Mouse (Mus musculus) MEL (cell line): ENCODE measurements around the gene Slc41a3.

Source experiments
- CTCF ChIP-seq, 3 experiments: IDR thresholded peaks in 2 of 3; conservative IDR thresholded peaks in 1 of 3; 2 replicates each; pipeline ENCODE4 v1.5.1; 2011 to 2012; ENCODE audit warnings: low read length in 3 of 3, low read depth in 2 of 3, mild to moderate bottlenecking in 2 of 3, improper control_type of control experiment in 1 of 3, inconsistent platforms in 1 of 3, mixed read lengths in 1 of 3, moderate library complexity in 1 of 3; ENCODE audit not compliant: control insufficient read depth in 1 of 3, insufficient read depth in 1 of 3, poor library complexity in 1 of 3, severe bottlenecking in 1 of 3
- ELF1 ChIP-seq: IDR thresholded peaks from 2 replicates; pipeline ENCODE4 v1.6.1; 2014; ENCODE audit warnings: low read depth, mild to moderate bottlenecking, inconsistent platforms, low read length, improper control_type of control experiment, moderate library complexity
- MAX ChIP-seq: IDR thresholded peaks from 2 replicates; pipeline ENCODE4 v1.6.1; 2011; ENCODE audit warnings: low read length, improper control_type of control experiment
- MAZ ChIP-seq: IDR thresholded peaks from 2 replicates; pipeline ENCODE4 v1.6.1; 2012; ENCODE audit warnings: low read depth, mild to moderate bottlenecking, inconsistent platforms, low read length, improper control_type of control experiment
- ZC3H11A ChIP-seq: IDR thresholded peaks from 2 replicates; pipeline ENCODE4 v1.6.1; 2012; ENCODE audit warnings: low read depth, mild to moderate bottlenecking, inconsistent platforms, low read length, improper control_type of control experiment

- no peak for TF ChIP-seq MAX
- TF ChIP-seq MAZ = no peak
- no peak for TF ChIP-seq ELF1
- TF ChIP-seq ZC3H11A = no peak
- no peak for TF ChIP-seq CTCF (IDR thresholded peaks at IDR 0.05 in 2 of 3, conservative IDR thresholded peaks at IDR 0.05 in 1 of 3; ENCODE audit: control insufficient read depth in 1 of 3, insufficient read depth in 1 of 3, low read depth in 2 of 3, low read length in 3 of 3, poor library complexity in 1 of 3, severe bottlenecking in 1 of 3)
Observed at GRCm38 (mm10) chr6:90621584-90621890, 17.0 kb downstream of the Slc41a3 start.
